Comparison of ENCODE assay signal across 12 mouse cellular contexts in the genomic region with DNA sequence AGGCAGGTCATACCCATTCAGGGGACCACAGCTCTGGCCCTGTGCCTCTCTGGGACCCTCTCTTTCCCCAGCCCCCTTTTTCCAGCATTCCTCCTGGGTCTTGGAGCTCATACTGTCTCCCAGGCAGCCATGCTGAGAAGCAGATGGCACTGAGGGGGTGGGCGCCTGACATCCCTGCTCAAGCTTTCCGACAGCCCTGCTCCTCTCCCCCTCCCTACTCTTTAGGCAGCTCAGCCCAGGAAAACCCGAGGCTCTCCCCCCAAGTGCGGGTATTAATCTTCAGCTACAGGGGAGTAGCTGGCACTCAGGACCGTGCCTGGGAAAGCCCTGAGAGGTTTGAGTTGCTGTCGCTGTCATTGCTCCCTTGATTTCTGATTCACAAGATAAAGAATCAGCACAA.
DNase-seq lines count a peak whose midpoint lies in the region; ATAC-seq lines count a peak whose summit lies in the region.
"Had no signal": no experiment of that assay in that cellular context is flagged by ENCODE, and none has a peak within 500 bp of the region (broad histone marks: within the 10 kb centered on the region; RNA-seq: fewer than 3 reads in every experiment).

No protein-coding gene starts in this region.

- no peaks in the 10 kb centered on the region for H3K36me3 ChIP-seq in forebrain, embryonic 15.5 days
- H3K36me3 ChIP-seq: G1E had no signal

- peaks cover 21% of the 10 kb centered on the region; the same call in 1 of the 2 replicates for H3K4me1 ChIP-seq in forebrain, embryonic 15.5 days

- no peaks in the 10 kb centered on the region for H3K9me3 ChIP-seq in forebrain, embryonic 15.5 days
- H3K9me3 ChIP-seq: megakaryocyte, embryonic 14.5 days had no signal

- no peak overlapping the region for H3K9ac ChIP-seq in forebrain, embryonic 15.5 days (replicated peaks)

- 29% methylated on average over 6 of the region's 6 CpGs for WGBS in forebrain, embryonic 15.5 days

- no peak overlapping the region for H3K4me3 ChIP-seq in forebrain, embryonic 15.5 days
- H3K4me3 ChIP-seq: megakaryocyte, embryonic 14.5 days had no signal

- peak; percentile 95 for ATAC-seq in forebrain, embryonic 15.5 days (replicated peaks)

- H3K4me2 ChIP-seq in forebrain, embryonic 15.5 days (replicated peaks) = no peak overlapping the region
- H3K4me2 ChIP-seq: liver, embryonic 11.5 days had no signal

- DNase-seq in frontal cortex, postnatal 36 days (ENCODE audit: low spot score in 2 of 2) = peak; percentile 62 to 63
- peak; percentile 70 to 88 for DNase-seq in layer of hippocampus, postnatal 14 days (ENCODE audit: low spot score in 2 of 2)
- DNase-seq in retina, postnatal 7 days (ENCODE audit: low read depth, low spot score) = peak; percentile 20
- no peak for DNase-seq in lung, adult 18-20 months
- no peak for DNase-seq in adrenal gland, adult 18-20 months (ENCODE audit: low spot score in 2 of 2)
- no peak for DNase-seq in urinary bladder, postnatal 10 days (ENCODE audit: low spot score)
- DNase-seq: adrenal gland, postnatal 14 days had no signal

- no peaks in the 10 kb centered on the region for H3K27me3 ChIP-seq in forebrain, embryonic 15.5 days

- H3K27ac ChIP-seq in forebrain, embryonic 15.5 days (replicated peaks) = peak overlapping the region; percentile 85
- H3K27ac ChIP-seq: kidney, postnatal 0 days had no signal

Comparison
In these comparisons a context has a peak if more than half of its experiments do, and no peak if none do; other contexts are left out.
1. DNase-seq: peak in frontal cortex, postnatal 36 days (2 of 2), layer of hippocampus, postnatal 14 days (2 of 2) and retina, postnatal 7 days (single experiment); none in lung, adult 18-20 months (0 of 2), adrenal gland, adult 18-20 months (0 of 2) and urinary bladder, postnatal 10 days (single experiment).